ENCODE assay signal across 13 mouse cellular contexts in the genomic region with DNA sequence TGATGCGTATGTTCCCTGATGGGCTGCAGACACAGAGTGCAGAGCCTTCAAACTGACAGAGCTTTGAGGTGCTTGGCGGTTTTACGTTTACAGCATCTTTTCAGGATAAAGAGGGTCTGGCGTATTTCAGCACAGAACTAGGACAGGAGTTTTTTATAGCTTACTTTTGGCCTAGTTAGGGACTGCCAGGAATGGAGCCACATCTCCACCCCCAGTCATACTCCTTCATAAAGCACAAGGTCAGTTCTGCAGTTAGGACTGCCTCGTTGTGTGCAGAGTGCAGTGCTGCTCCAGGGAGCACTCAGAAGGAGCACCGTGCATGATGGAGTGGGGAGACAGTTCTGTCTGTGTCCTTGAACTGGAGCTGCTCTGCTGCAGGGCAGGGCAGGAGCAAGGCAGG. TPM values are rescaled to one million over a fixed set of nuclear protein-coding genes. Genes with fewer than 3 reads are reported as not detected.
"Had no signal": no experiment of that assay in that cellular context is flagged by ENCODE, and none has a peak within 500 bp of the region (broad histone marks: within the 10 kb centered on the region; RNA-seq: fewer than 3 reads in every experiment).

No protein-coding gene starts in this region.

- H3K27ac ChIP-seq: layer of hippocampus, adult 2 months; limb, embryonic 12.5 days; liver, embryonic 13.5 days; lung, embryonic 15.5 days; macrophage; midbrain, embryonic 13.5 days had no signal

- H3K9ac ChIP-seq: limb, embryonic 12.5 days; liver, embryonic 13.5 days; liver, postnatal 0 days; lung, embryonic 15.5 days; midbrain, embryonic 13.5 days had no signal

- H3K4me1 ChIP-seq: limb, embryonic 12.5 days; lung, embryonic 15.5 days; midbrain, embryonic 13.5 days had no signal

- H3K9me3 ChIP-seq: limb, embryonic 12.5 days; liver, embryonic 13.5 days; lung, embryonic 15.5 days; midbrain, embryonic 13.5 days had no signal

- DNase-seq: kidney, adult 9 months; kidney, postnatal 10 days; kidney, postnatal 4 days; liver; liver, embryonic 13.5 days; liver, postnatal 0 days; lung, postnatal 14 days; thymus, postnatal 36 days had no signal

- H3K4me3 ChIP-seq: layer of hippocampus, adult 2 months; limb, embryonic 12.5 days; liver, embryonic 13.5 days; lung, embryonic 15.5 days; midbrain, embryonic 13.5 days had no signal

- H3K4me2 ChIP-seq: limb, embryonic 12.5 days; liver, embryonic 13.5 days; lung, embryonic 15.5 days; midbrain, embryonic 13.5 days had no signal

- H3K27me3 ChIP-seq: limb, embryonic 12.5 days; liver, embryonic 13.5 days; lung, embryonic 15.5 days; midbrain, embryonic 13.5 days had no signal

- ATAC-seq: liver, postnatal 0 days; midbrain, embryonic 13.5 days had no signal

RNA-seq across cellular contexts. Expression of a gene that starts 55.7 kb away (rescaled TPM):
- polyA plus RNA-seq: macrophage had no signal
